Mouse (Mus musculus) intestine, postnatal 0 days (tissue): ENCODE measurements around the gene Zfp367. TPM values are rescaled to one million over a fixed set of nuclear protein-coding genes. Genes with fewer than 3 reads are reported as not detected.

Experiments used
- ATAC-seq: fragments of 200-750 bp; cut with Nextera tagmentation; 2 replicates; pipeline ENCODE4 v1.8.0; 2017; ENCODE audit warnings: mild to moderate bottlenecking, moderate TSS enrichment, moderate library complexity
- H3K27ac ChIP-seq: fragments of 300-500 bp; sonication (generic); 2 replicates; pipeline ENCODE4 v1.5.1; 2014; ENCODE audit warnings: mild to moderate bottlenecking, low read depth, low read length, moderate library complexity
- H3K27me3 ChIP-seq: fragments of 300-500 bp; sonication (generic); replicated peaks from 2 replicates; pipeline ENCODE4 v1.6.1; 2014; ENCODE audit warnings: low read length, mixed read lengths; ENCODE audit not compliant: control insufficient read depth, insufficient read depth
- H3K36me3 ChIP-seq: fragments of 300-500 bp; sonication (generic); 2 replicates; pipeline ENCODE4 v1.6.1; 2014; ENCODE audit warnings: mild to moderate bottlenecking, moderate library complexity; ENCODE audit not compliant: control insufficient read depth, insufficient read depth
- H3K4me1 ChIP-seq: fragments of 300-500 bp; sonication (generic); replicated peaks from 2 replicates; pipeline ENCODE4 v1.6.1; 2014; ENCODE audit warnings: antibody characterized with exemption, low read length, mixed read lengths; ENCODE audit not compliant: control insufficient read depth, insufficient read depth
- H3K4me2 ChIP-seq: fragments of 300-500 bp; sonication (generic); replicated peaks from 2 replicates; pipeline ENCODE4 v1.6.1; 2014; ENCODE audit warnings: low read depth, mild to moderate bottlenecking, moderate library complexity
- H3K4me3 ChIP-seq: fragments of 300-500 bp; sonication (generic); 2 replicates; pipeline ENCODE4 v1.5.1; 2014; ENCODE audit warnings: low read depth, low read length
- H3K9ac ChIP-seq: fragments of 300-500 bp; sonication (generic); 2 replicates; pipeline ENCODE4 v1.6.1; 2014; ENCODE audit warnings: mild to moderate bottlenecking, low read depth, low read length
- H3K9me3 ChIP-seq: fragments of 300-500 bp; sonication (generic); 2 replicates; pipeline ENCODE4 v1.6.1; 2016; ENCODE audit warnings: mixed run types; ENCODE audit not compliant: control insufficient read depth
- CTCF ChIP-seq: sonication (generic); IDR thresholded peaks from 2 replicates; pipeline ENCODE4 v1.5.1; 2016; ENCODE audit warnings: low read depth, mild to moderate bottlenecking, control low read depth, antibody characterized with exemption, moderate library complexity
- WGBS: fragments of 180-500 bp; shearing (Covaris S2); extraction: QIAGEN DNeasy Blood & Tissue Kit; methylation state at CpG from one replicate; pipeline ENCODE4 v1.1.7; 2014; 5-methylcytosine and 5-hydroxymethylcytosine counted together
- polyA plus RNA-seq: library from polyadenylated mRNA; unstranded; fragments of >200 nt; fragmentation: Nextera tagmentation; extraction: Ambion mirVana; gene quantifications from 2 replicates; pipeline ENCODE4 v1.2.1, GENCODE M21; 2015

The Zfp367 gene
- polyA plus RNA-seq, 1 experiment from 2014 or later: 8.9 TPM

DNA sequence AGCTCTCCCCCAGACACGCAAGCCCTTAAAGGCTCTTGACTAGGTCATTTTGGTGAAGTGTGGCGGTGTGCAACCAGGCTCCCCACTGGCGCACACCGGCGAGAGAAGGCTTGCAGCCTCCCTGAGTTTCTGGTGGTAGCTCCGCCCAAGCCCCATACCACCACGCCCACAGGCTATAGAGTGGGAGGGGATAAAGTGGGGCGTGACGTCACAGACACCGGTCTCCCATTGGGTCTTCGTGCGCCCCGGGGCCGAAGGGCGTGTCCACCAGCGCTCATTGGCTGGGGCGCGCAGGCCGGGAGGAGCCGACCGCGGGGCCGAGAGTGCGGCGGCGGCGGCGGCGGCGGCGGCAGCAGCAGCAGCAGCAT, 8.5 kb upstream of the Zfp367 start, which contains the start of gene Habp4:
Habp4 (plus strand) TSS at position 277 of the 368 bp plus-strand sequence.
- Histone ChIP-seq H3K9ac (peak within 1 kb of the TSS; percentile 79), H3K27ac (peak within 1 kb of the TSS; percentile 91), H3K36me3 (no peaks in the 10 kb centered on the region), H3K27me3 (no peaks in the 10 kb centered on the region), H3K4me3 (peak within 1 kb of the TSS; percentile 83), H3K9me3 (no peaks in the 10 kb centered on the region), H3K4me1 (0 out of 2 replicates have a peak, but pooled peaks cover 6% of the 10 kb centered on the region), H3K4me2 (peak within 1 kb of the TSS; percentile 99)
- WGBS: under 1% methylated on average over 31 of the region's 31 CpGs
- TF ChIP-seq CTCF: no peak
- peak; percentile 100 for ATAC-seq

- Histone ChIP-seq H3K9ac (no peak overlapping the region), H3K4me1 (no peaks in the 10 kb centered on the region; the same call in 1 of the 2 replicates), H3K4me3 (no peak overlapping the region), H3K27ac (no peak overlapping the region), H3K4me2 (no peak overlapping the region), H3K36me3 (no peaks in the 10 kb centered on the region), H3K27me3 (no peaks in the 10 kb centered on the region), H3K9me3 (no peaks in the 10 kb centered on the region)
- TF ChIP-seq CTCF: no peak
- ATAC-seq: no peak
Observed at GRCm38 (mm10) chr13:64156966-64157365, 4.0 kb upstream of the Zfp367 start.

- Histone ChIP-seq H3K9me3 (no peaks in the 10 kb centered on the region), H3K4me3 (no peak overlapping the region), H3K27ac (no peak overlapping the region), H3K4me1 (no peaks in the 10 kb centered on the region; the same call in 1 of the 2 replicates), H3K27me3 (no peaks in the 10 kb centered on the region), H3K36me3 (no peaks in the 10 kb centered on the region), H3K4me2 (no peak overlapping the region), H3K9ac (no peak overlapping the region)
- 34% methylated on average over 1 of the region's 1 CpGs for WGBS
- peak; percentile 62 for TF ChIP-seq CTCF
- no peak for ATAC-seq
Observed at GRCm38 (mm10) chr13:64155171-64155571, 2.2 kb upstream of the Zfp367 start.

DNA sequence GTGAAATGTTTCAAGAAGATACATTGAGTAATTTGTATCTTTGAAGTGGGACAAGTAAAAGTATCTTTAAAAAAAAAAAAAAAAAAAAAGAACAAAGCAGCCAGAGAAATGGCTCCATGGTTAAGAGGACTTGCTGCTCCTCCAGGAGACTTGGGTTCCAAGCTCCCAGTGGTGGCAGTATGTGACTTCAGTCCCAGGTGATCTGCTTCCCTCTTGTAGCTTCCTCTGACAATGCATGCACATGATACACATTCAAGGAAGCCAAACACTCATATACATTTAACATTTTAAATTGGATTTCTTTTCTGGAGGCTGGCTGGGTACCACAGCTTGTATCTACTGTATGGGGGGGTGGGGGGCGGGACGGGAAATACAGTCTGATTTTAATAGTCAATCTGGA, 1.6 kb upstream of the Zfp367 start:
- Histone ChIP-seq H3K36me3 (no peaks in the 10 kb centered on the region), H3K27ac (no peak overlapping the region), H3K4me2 (no peak overlapping the region), H3K9me3 (no peaks in the 10 kb centered on the region), H3K27me3 (no peaks in the 10 kb centered on the region), H3K4me3 (no peak overlapping the region), H3K9ac (no peak overlapping the region), H3K4me1 (no peaks in the 10 kb centered on the region; the same call in 1 of the 2 replicates)
- 58% methylated on average over 2 of the region's 2 CpGs for WGBS
- no peak for ATAC-seq
- no peak for TF ChIP-seq CTCF

DNA sequence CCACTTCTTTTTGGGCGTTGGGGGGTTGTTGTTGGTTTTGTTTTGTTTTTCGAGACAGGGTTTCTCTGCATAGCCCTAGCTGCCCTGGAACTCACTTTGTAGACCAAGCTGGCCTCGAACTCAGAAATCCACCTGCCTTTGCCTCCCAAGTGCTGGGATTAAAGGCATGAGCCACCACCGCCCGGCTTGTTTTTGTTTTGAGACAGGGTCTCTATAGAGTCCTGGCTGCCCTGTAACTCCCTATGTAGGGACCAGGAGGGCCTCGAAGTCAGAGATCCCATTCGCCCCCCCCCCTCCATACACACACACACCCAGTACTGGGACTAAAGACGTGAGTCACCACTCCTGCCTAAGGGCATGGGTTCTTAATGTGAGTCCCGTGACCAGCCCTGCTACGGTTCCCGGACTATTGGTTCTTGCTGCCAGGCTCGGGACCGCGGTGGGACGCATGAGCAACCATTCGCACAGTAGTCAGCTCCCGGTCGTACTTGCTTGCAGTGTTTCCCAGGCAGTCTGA, 807 bp upstream of the Zfp367 start:
- TF ChIP-seq CTCF: no peak

DNA sequence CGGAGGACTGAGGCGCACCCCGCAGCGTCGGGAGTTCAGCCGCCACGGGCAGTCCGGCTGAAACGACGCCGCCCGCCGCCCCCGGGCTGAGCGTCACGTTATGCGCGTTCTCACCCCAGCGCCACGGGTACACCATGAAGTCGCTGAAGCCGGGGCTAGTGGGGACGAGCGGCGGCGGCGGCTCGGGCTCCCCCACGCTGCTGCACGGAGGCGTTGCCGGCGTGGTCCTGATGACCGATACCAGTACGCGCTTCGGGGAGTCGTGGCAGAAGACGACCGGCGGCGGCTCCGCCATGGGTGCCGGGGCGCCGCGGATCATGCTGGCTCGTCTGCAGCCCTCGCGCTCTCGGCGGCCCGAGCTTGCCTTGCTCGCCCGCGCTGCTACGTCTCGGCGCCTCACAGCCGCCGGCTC, 325 bp downstream of the Zfp367 start:
- no peaks in the 10 kb centered on the region; the same call in 1 of the 2 replicates for H3K4me1 ChIP-seq
- peak overlapping the region; percentile 98 for H3K4me2 ChIP-seq
- no peaks in the 10 kb centered on the region for H3K27me3 ChIP-seq
- peak; percentile 32 for TF ChIP-seq CTCF
- peak overlapping the region; percentile 94 for H3K4me3 ChIP-seq
- H3K9ac ChIP-seq: peak overlapping the region; percentile 65
- H3K36me3 ChIP-seq: no peaks in the 10 kb centered on the region
- H3K9me3 ChIP-seq: no peaks in the 10 kb centered on the region
- H3K27ac ChIP-seq: peak overlapping the region; percentile 91
- WGBS: 0% methylated on average over 61 of the region's 61 CpGs
- ATAC-seq: peak; percentile 24

More for the DNA sequence above, 807 bp upstream of the Zfp367 start:
- H3K36me3 ChIP-seq: no peaks in the 10 kb centered on the region
- 2% methylated on average over 18 of the region's 18 CpGs for WGBS
- H3K4me1 ChIP-seq: no peaks in the 10 kb centered on the region; the same call in 1 of the 2 replicates
- ATAC-seq: peak; percentile 37
- H3K9ac ChIP-seq: peak overlapping the region; percentile 28; the same call in 1 of the 2 replicates
- H3K4me2 ChIP-seq: peak overlapping the region; percentile 98
- no peak overlapping the region for H3K27ac ChIP-seq
- peak overlapping the region; percentile 94 for H3K4me3 ChIP-seq
- no peaks in the 10 kb centered on the region for H3K27me3 ChIP-seq
- no peaks in the 10 kb centered on the region for H3K9me3 ChIP-seq
